Mouse (Mus musculus) ES-Bruce4 (cell line): ENCODE measurements at regions not wholly inside any gene's neighbourhood (a gene's known extent, or its start where the extent isn't known, plus 50 kb on each side); places are given as distances from the start of the nearest gene placed in this dataset.

Experiments
- H3K27ac ChIP-seq: 2 replicates; pipeline ENCODE4 v1.5.1; 2012; ENCODE audit warnings: low read length, inconsistent platforms; ENCODE audit not compliant: insufficient read depth
- H3K27me3 ChIP-seq: 2 replicates; pipeline ENCODE4 v1.6.1; 2012; ENCODE audit warnings: mild to moderate bottlenecking, low read length, inconsistent platforms; ENCODE audit not compliant: control insufficient read depth, poor library complexity, insufficient read depth, severe bottlenecking
- H3K36me3 ChIP-seq: 2 replicates; pipeline ENCODE4 v1.6.1; 2012; ENCODE audit warnings: inconsistent platforms, mild to moderate bottlenecking, low read length, moderate library complexity; ENCODE audit not compliant: control insufficient read depth, poor library complexity, insufficient read depth, severe bottlenecking
- H3K4me1 ChIP-seq: one replicate; pipeline ENCODE4 v1.8.1; 2011; ENCODE audit warnings: low read length; ENCODE audit not compliant: control insufficient read depth, insufficient read depth
- H3K4me3 ChIP-seq: 2 replicates; pipeline ENCODE4 v1.5.1; 2011; ENCODE audit warnings: low read depth, mild to moderate bottlenecking, low read length
- H3K9ac ChIP-seq: 2 replicates; pipeline ENCODE4 v1.6.1; 2012; ENCODE audit warnings: low read depth, mild to moderate bottlenecking, inconsistent platforms; ENCODE audit not compliant: poor library complexity, severe bottlenecking
- H3K9me3 ChIP-seq: replicated peaks from 2 replicates; pipeline ENCODE4 v1.6.1; 2012; ENCODE audit warnings: mild to moderate bottlenecking, low read length, inconsistent platforms; ENCODE audit not compliant: control insufficient read depth, poor library complexity, insufficient read depth, severe bottlenecking
- CTCF ChIP-seq: IDR thresholded peaks from one replicate; pipeline ENCODE4 v1.8.1; 2011; ENCODE audit warnings: low read depth, low read length
- EP300 ChIP-seq: IDR thresholded peaks from 2 replicates; pipeline ENCODE4 v1.6.1; 2011; ENCODE audit warnings: low read depth, low read length; ENCODE audit not compliant: insufficient read depth
- POLR2A ChIP-seq: IDR thresholded peaks from one replicate; pipeline ENCODE4 v1.8.1; 2011; ENCODE audit warnings: low read length; ENCODE audit not compliant: insufficient read depth

GRCm38 (mm10) chr8:23580106-23580505, 1145.5 kb downstream of the Adam3 start:
- H3K9ac ChIP-seq: no peak overlapping the region
- no peak overlapping the region for H3K27ac ChIP-seq
- TF ChIP-seq EP300 (no peak), CTCF (no peak), POLR2A (no peak)
- no peak overlapping the region for H3K4me3 ChIP-seq
- no peaks in the 10 kb centered on the region for H3K36me3 ChIP-seq
- no peaks in the 10 kb centered on the region for H3K4me1 ChIP-seq
- H3K9me3 ChIP-seq: no peaks in the 10 kb centered on the region
- no peaks in the 10 kb centered on the region for H3K27me3 ChIP-seq

GRCm38 (mm10) chr8:23580701-23581100, 1145.0 kb downstream of the Adam3 start:
- Histone ChIP-seq H3K4me1 (no peaks in the 10 kb centered on the region), H3K9ac (no peak overlapping the region), H3K9me3 (no peaks in the 10 kb centered on the region), H3K27me3 (no peaks in the 10 kb centered on the region), H3K27ac (no peak overlapping the region), H3K36me3 (no peaks in the 10 kb centered on the region), H3K4me3 (no peak overlapping the region)
- TF ChIP-seq POLR2A: no peak
- TF ChIP-seq EP300: no peak
- no peak for TF ChIP-seq CTCF
